Mouse (Mus musculus) adrenal gland, adult 8-10 months (tissue): ENCODE results near the gene Ppfibp2. TPM values are rescaled to one million over a fixed set of nuclear protein-coding genes. Genes with fewer than 3 reads are reported as not detected.

ENCODE experiments used
- DNase-seq: peaks from one replicate; pipeline ENCODE4 v3.0.0; 2022
- total RNA-seq, 4 experiments: library from RNA; stranded (reverse); gene quantifications; 2 replicates each; pipeline ENCODE4 v1.2.4; 2022

Ppfibp2 gene
- total RNA-seq = 1 to 10 TPM; 6.8 to 8.7 (median 7.7) TPM

- DNase-seq = peak; percentile 96
Observed at GRCm38 (mm10) chr7:107594857-107595402, at the start of gene Ppfibp2. Ppfibp2 (plus strand) TSS chr7:107595207.

GRCm38 (mm10) chr7:107547872-107548271 is 47.1 kb upstream of the Ppfibp2 start:
- DNase-seq = no peak

GRCm38 (mm10) chr7:107553461-107553860 is 41.5 kb upstream of the Ppfibp2 start:
- no peak for DNase-seq

- DNase-seq = no peak
Observed at GRCm38 (mm10) chr7:107555906-107556305, 39.1 kb upstream of the Ppfibp2 start.

GRCm38 (mm10) chr7:107560675-107561074 is 34.3 kb upstream of the Ppfibp2 start:
- DNase-seq = no peak

- no peak for DNase-seq
Observed at GRCm38 (mm10) chr7:107561584-107561983, 33.4 kb upstream of the Ppfibp2 start.

- no peak for DNase-seq
Observed at GRCm38 (mm10) chr7:107563727-107564126, 31.3 kb upstream of the Ppfibp2 start.

- no peak for DNase-seq
Observed at GRCm38 (mm10) chr7:107567261-107567671, 27.7 kb upstream of the Ppfibp2 start, which contains the start of gene Olfml1. Olfml1 (plus strand) TSS chr7:107567446.

GRCm38 (mm10) chr7:107567674-107568073 is 27.3 kb upstream of the Ppfibp2 start:
- no peak for DNase-seq

- DNase-seq = no peak
Observed at GRCm38 (mm10) chr7:107568971-107569370, 26.0 kb upstream of the Ppfibp2 start.

GRCm38 (mm10) chr7:107573856-107574255 is 21.2 kb upstream of the Ppfibp2 start:
- DNase-seq = no peak

- DNase-seq = no peak
Observed at GRCm38 (mm10) chr7:107574276-107574675, 20.7 kb upstream of the Ppfibp2 start.

- no peak for DNase-seq
Observed at GRCm38 (mm10) chr7:107592641-107593040, 2.4 kb upstream of the Ppfibp2 start.

- DNase-seq = no peak
Observed at GRCm38 (mm10) chr7:107593904-107594303, 1.1 kb upstream of the Ppfibp2 start.

- DNase-seq = peak; percentile 32
Observed at GRCm38 (mm10) chr7:107594325-107594856, 616 bp upstream of the Ppfibp2 start.

GRCm38 (mm10) chr7:107595426-107595825 is 419 bp downstream of the Ppfibp2 start:
- no peak for DNase-seq

GRCm38 (mm10) chr7:107596753-107597152 is 1.7 kb downstream of the Ppfibp2 start:
- DNase-seq = no peak

- DNase-seq = no peak
Observed at GRCm38 (mm10) chr7:107597956-107598355, 2.9 kb downstream of the Ppfibp2 start.

- DNase-seq = no peak
Observed at GRCm38 (mm10) chr7:107600651-107601050, 5.6 kb downstream of the Ppfibp2 start.

- DNase-seq = no peak
Observed at GRCm38 (mm10) chr7:107602505-107602904, 7.5 kb downstream of the Ppfibp2 start.

- DNase-seq = no peak
Observed at GRCm38 (mm10) chr7:107602913-107603312, 7.9 kb downstream of the Ppfibp2 start.

GRCm38 (mm10) chr7:107607766-107608165 is 12.8 kb downstream of the Ppfibp2 start:
- DNase-seq = no peak

- no peak for DNase-seq
Observed at GRCm38 (mm10) chr7:107609622-107610255, 14.7 kb downstream of the Ppfibp2 start.

GRCm38 (mm10) chr7:107610880-107611279 is 15.9 kb downstream of the Ppfibp2 start:
- no peak for DNase-seq
